Mouse (Mus musculus) gastrocnemius, adult 18-20 months (tissue): ENCODE measurements around the gene Tecr. TPM values are rescaled to one million over a fixed set of nuclear protein-coding genes. Genes with fewer than 3 reads are reported as not detected.

Experiments used
- DNase-seq: peaks from one replicate; pipeline ENCODE4 v3.0.0; 2021; ENCODE audit warnings: low spot score
- long read RNA-seq, 2 experiments: library from polyadenylated mRNA; stranded (forward); transcript quantifications; one replicate each; pipeline ENCODE4 v2.0.0; 2021
- total RNA-seq, 2 experiments: library from RNA; stranded (reverse); gene quantifications; 2 replicates each; pipeline ENCODE4 v1.2.3; 2021

Gene Tecr
- total RNA-seq: 100 to 1,000 TPM; 512 to 541 TPM
- long read RNA-seq, experiment 1, transcript Tecr-201 (13 exons, 1,158 nt): major isoform, 65 of 781 reads
- long read RNA-seq, experiment 1, transcript Tecr-203 (12 exons, 1,120 nt): minor isoform, 9 of 781 reads
- long read RNA-seq, experiment 1, transcript Tecr-205 (8 exons, 878 nt): minor isoform, 7 of 781 reads
- long read RNA-seq, experiment 1, partial matches to known transcripts: 646 of 781 reads
- long read RNA-seq, experiment 1, other reads (novel, unspliced or antisense): 54 of 781 reads
- long read RNA-seq, experiment 2, transcript Tecr-201 (13 exons, 1,158 nt): major isoform, 75 of 635 reads
- long read RNA-seq, experiment 2, transcript Tecr-203 (12 exons, 1,120 nt): minor isoform, 10 of 635 reads
- long read RNA-seq, experiment 2, partial matches to known transcripts: 498 of 635 reads
- long read RNA-seq, experiment 2, other reads (novel, unspliced or antisense): 46 of 635 reads

GRCm38 (mm10) chr8:83607661-83608397 lies at the start of gene Tecr, which contains the start of gene Dnajb1:
Gene Tecr, minus strand, starts transcription at chr8:83607971.
Gene Dnajb1, plus strand, starts transcription at chr8:83608193.
- DNase-seq: peak; percentile 99

DNA sequence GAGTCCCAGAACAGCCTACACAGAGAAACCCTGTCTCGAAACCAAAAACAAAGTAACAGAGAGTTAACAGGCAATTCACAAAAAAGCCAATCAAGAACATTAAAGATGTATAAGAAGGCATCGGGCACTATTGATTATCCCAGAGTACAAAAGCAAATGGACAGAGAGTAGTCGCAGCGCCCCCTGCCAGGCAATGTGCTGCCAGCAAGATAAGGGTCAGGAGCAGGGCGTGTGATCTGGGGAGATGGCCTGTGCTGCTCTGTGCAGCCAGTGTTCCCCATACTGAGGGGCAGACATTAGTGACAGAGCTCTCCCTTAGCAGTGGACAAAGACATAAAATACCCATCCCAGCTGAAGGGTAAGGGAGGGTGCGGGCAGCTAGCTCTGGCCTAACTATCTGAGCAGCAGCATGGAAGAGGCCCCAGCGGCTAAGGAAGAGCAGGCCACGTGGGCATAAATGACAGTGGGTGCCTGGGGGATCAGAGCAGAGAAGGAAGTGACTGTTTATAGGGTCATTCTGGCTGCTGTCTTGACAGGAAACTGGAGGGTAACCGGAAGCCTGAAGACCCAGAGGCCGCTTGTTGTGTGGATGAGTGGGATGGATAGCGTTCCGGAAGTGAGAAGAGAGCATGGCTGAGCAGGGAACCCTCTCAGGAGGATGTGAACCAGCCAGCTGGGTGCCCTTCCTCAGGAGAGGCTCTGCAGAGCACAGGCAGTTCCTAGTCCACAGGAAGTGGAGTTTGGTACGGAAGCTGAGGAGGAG lies 48.9 kb upstream of the Tecr start:
- DNase-seq: no peak

DNA sequence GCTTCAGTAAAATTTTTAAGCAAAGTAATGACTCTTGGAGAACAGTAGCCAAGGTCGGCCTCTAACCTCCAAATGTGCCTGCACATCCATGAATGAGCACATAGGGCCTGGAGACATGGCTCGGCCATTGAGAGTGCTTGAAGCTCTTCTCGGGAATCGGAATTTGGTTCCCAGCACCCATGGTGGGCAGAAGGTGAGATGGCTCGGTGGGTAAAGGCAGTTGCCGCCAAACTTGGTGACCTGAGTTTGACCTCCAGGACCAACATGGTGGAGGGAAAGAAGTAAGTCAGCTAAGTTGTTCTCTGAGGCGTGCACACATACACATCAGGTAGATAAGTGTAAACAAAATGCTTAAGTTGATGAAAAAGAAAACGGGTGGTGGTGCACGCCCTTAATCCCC lies 48.3 kb upstream of the Tecr start:
- DNase-seq: no peak

DNA sequence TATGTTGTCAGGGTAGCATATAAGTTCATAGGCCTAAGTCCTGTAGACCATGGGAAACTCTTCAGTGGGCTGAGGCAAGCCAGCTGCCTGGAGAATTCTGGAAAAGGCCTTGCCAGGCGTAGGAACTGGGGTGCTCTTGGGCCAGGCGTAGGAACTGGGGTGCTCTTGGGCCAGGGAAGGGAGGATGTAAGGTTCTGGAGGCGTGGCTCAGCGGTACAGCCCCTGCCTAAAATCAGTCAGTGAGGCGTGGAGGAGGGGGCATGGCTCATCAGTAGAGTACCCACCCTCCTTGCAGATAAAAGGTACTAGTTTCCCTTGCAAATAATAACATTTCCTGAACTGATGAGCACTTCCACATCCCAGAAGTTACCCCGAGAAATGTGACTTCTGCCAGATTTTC lies 47.0 kb upstream of the Tecr start:
- DNase-seq: no peak

GRCm38 (mm10) chr8:83653662-83654017 lies 45.9 kb upstream of the Tecr start:
- no peak for DNase-seq

GRCm38 (mm10) chr8:83652744-83653661 lies 45.2 kb upstream of the Tecr start:
- no peak for DNase-seq

- peak; percentile 96 for DNase-seq
These were observed 44.4 kb upstream of the Tecr start, which contains the start of gene Gipc1 for GRCm38 (mm10) chr8:83652030-83652743. Gene Gipc1, plus strand, starts transcription at chr8:83652677.

- DNase-seq: no peak
These were observed 41.9 kb upstream of the Tecr start for GRCm38 (mm10) chr8:83649699-83650098.

- DNase-seq: no peak
These were observed 40.3 kb upstream of the Tecr start for GRCm38 (mm10) chr8:83648031-83648430.

DNA sequence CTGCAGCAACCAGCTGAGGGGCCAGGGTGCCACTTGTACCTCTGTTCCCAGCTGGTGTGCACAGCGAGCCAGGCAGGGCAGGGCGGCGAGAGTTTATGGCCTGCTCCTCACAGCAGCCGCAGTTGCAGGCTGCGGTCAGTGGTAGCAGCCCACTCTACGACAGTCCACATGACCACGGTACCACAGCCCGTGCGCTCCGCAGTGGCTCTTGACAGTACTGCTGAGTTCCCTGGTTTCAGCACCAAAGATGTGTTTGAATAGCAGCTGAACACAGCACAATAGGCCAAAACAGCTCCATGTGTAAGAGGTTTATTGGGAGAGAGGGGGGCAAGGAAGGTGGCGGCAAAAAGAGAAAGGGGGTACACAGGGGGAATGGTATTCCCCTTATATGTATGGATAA lies 39.7 kb upstream of the Tecr start:
- no peak for DNase-seq

DNA sequence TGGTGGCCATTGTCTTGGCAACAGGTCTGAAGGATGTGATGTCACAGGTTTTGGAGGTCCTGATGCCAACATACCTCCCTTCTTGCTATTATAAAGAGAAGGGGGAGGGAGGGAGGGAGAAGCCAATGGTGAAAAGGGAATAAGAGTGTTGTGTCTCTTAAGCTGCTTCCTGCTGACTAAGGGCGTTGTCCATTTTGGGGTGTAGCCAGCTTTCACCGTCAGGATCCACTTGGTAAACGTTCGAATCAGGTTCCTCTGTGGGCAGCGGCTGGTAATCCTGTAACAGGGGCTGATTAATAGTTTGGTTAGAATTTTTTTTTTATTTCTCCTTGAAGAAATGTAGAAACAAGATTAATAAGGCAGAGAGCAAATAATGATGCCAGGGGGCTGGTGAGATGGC lies 31.9 kb upstream of the Tecr start:
- no peak for DNase-seq

DNA sequence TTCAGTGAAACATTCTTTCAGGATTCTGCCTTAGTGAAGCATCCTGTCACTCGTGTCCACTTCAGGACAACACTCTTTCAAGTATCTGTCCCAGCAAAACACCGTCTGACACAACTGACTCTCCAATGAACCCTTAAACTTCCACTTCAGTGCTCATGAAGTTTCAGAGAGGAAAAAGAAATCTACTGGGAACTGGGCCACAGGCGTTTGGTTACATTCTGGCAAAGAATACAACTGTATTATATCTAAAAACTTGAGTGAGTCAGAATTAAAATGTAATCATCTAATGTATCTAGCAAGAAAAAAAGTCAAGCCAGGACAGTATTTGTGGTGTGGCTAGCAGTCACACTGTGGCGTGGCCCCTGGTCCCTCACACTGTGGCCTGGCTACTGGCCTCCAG lies 31.1 kb upstream of the Tecr start:
- DNase-seq: no peak

DNA sequence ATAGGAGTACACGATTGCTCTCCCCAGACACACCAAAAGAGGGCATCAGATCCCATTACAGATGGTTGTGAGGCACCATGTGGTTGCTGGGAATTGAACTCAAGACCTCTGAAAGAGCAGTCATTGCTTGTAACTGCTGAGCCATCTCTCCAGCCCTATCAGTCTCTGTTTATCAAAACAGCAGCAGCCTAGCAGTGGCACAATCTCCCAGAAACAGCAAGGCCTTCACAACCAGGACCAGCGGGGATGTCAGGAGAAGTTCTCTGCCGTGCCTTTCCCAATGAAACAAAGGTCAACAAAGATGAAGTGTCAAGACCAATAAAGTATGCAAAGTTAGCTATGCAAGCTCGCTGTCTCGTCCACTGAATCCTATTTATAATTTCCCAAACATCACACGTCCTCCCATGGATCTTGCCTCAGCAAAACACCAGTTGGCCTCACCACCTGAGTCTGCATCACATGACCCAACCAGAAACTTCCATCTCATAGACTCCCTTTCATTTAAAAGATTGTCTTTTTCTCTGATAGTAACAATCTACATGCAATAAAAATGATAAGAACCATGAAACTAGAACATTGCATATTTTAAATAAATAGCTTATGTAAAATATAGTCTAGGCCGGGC lies 24.4 kb upstream of the Tecr start:
- no peak for DNase-seq

DNA sequence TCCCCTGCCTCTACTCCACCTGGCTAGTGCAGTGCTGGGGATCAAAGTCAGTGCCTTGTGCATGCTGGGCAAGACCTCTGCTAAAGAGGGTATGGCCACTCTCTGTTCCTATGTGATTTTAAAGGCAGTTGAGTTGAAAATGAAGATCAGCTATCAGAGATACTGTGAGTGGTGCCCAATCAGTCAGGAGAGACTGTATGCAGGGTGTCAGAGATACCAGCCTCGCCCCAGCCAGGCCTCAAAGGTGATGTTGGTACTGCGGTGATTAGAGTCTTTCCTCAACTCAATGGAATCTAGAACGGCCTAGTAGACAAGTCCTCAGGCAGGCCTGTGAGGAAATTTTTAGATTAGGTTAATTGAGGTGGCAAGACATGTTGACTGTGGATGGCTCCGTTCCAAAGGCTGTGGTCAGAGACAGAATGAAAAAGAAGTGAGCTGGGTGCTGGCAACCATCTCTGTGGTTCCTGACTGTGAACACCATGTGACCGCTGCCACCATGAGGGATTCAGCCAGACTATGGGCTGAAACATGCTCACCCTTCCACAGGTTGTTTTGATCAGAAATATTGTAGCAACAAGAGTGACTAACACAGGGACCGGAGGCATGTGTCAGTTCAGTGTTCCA lies 18.0 kb upstream of the Tecr start:
- DNase-seq: no peak

- DNase-seq: no peak
These were observed 17.0 kb upstream of the Tecr start for GRCm38 (mm10) chr8:83624739-83625138.

DNA sequence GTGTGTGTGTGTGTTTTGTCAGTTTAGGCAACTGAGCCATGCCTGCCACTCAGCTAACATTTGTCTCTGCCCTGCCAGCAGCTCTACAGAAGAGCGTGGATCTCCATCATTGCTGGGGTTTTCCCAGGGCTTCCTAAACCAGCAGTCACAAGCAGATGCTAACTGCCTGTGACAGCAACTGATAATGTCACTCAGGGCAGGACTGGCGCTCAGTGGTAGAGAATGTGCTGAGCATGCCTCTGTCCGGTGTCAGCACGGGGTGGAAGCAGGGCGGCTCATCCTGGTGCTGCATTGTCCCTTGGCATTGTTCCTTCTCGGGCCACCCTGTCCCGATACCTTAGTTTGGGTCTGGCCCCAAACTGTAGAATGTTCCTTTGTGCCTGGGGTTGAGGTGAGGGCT lies 15.8 kb upstream of the Tecr start:
- DNase-seq: no peak

GRCm38 (mm10) chr8:83622389-83622989 lies 14.7 kb upstream of the Tecr start:
- peak; percentile 85 for DNase-seq

GRCm38 (mm10) chr8:83621691-83622388 lies 14.1 kb upstream of the Tecr start:
- DNase-seq: no peak
